Mouse (Mus musculus) B cell, adult 2 months (primary cell): ENCODE data around the gene Ankrd22.

ENCODE experiments used
- DNase-seq, 2 experiments: peaks; one replicate each; pipeline ENCODE4 v3.0.0; 2022

The Ankrd22 gene

GRCm38 (mm10) chr19:34078130-34078529, 87.7 kb downstream of the Ankrd22 start:
- no peak for DNase-seq

GRCm38 (mm10) chr19:34074239-34074638, 91.6 kb downstream of the Ankrd22 start:
- DNase-seq: no peak
